Mouse (Mus musculus) neural tube, embryonic 10.5 days (tissue): ENCODE measurements around the gene Creb5.

Source experiments
- DNase-seq: peaks from one replicate; pipeline ENCODE4 v3.0.0-alpha.2; 2017; ENCODE audit warnings: low spot score; ENCODE audit errors: extremely low spot score

The Creb5 gene

DNA sequence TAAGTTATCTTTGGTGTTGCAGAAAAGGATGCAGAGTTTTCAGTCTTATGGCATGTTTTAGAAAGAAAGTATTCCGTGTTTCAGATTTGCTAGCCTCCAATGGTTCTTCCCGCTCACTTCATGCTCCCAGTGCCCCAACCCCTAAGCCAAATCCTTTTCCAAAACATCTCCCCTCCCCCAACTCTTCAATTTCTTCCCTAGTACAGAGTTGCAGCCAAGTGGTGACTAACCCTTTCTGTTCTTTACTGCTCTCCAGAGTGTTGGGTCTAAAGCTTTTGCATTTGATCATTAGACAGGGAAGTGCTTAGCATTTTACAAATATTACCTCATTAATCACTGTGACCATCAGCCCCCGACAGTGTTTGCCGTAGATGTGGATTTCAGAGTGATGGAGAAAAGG is 142.8 kb downstream of the Creb5 start:
- DNase-seq: no peak

- no peak for DNase-seq
These were observed 158.9 kb downstream of the Creb5 start for GRCm38 (mm10) chr6:53445862-53446460.

- no peak for DNase-seq
These were observed 160.4 kb downstream of the Creb5 start for GRCm38 (mm10) chr6:53447479-53447878.

- DNase-seq: no peak
These were observed 161.3 kb downstream of the Creb5 start for GRCm38 (mm10) chr6:53448317-53448870.

- no peak for DNase-seq
These were observed 162.5 kb downstream of the Creb5 start for GRCm38 (mm10) chr6:53449437-53450173.

GRCm38 (mm10) chr6:53450494-53450893 is 163.4 kb downstream of the Creb5 start:
- no peak for DNase-seq

- no peak for DNase-seq
These were observed 165.2 kb downstream of the Creb5 start for GRCm38 (mm10) chr6:53452240-53452639.

DNA sequence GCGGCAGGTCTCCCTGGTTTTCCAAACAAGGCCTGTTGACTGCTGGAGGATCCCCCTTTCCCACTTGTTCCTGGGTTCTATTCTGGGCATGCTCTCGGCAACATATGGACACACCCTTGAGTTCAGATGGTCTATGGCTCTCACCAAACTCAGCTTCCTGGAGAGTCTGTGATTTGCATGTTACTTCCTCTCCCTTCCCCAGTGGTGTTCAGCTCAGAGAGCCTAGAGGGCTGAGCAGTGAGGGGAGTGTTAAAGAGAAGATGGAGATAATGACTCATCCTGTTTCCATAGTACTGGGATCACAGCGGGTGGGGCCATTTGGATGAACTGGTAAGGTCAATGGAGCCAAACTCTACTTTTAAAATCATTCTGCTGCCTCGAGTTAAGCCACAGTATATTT is 168.4 kb downstream of the Creb5 start:
- no peak for DNase-seq

- DNase-seq: no peak
These were observed 169.0 kb downstream of the Creb5 start for GRCm38 (mm10) chr6:53456111-53456510.

DNA sequence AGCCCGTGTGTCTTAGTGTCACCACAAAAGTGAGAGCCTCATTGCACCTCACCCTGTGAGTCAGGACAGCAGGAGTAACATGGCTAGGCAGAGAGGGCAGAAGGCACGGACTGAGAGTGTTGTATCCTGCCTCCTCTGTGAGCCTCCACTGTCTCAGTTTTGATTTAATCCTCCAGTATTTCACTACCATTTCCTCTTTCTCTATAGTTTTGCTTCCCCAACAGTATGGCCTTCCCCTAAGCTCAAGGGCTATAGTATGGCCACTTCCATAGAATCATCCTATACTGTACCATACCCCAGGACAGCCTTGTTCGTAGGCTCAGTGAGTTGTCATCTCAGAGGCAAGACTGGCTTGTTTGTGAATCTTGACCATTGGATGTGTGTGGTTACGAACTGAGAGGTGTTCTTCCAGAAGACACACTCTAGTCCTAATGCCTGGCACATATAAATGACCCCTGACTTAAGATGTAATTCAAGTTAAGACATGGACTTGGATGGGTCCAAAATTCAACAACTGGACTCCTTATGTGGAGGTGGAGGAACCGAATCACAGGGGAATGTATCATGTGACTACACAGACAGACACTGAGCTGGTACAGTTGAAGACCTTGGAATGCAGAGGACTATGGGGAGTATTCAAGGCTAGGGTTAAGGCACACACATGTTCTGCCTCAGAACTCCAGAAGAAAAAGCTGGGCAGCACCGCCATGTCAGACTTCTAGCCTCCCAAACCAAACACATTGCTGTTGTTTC is 173.1 kb downstream of the Creb5 start:
- no peak for DNase-seq

GRCm38 (mm10) chr6:53461056-53461455 is 174.0 kb downstream of the Creb5 start:
- DNase-seq: no peak

GRCm38 (mm10) chr6:53461775-53462770 is 175.0 kb downstream of the Creb5 start:
- DNase-seq: no peak

- no peak for DNase-seq
These were observed 175.7 kb downstream of the Creb5 start for GRCm38 (mm10) chr6:53462802-53463201.

GRCm38 (mm10) chr6:53463261-53463813 is 176.3 kb downstream of the Creb5 start:
- DNase-seq: no peak

GRCm38 (mm10) chr6:53469204-53469603 is 182.1 kb downstream of the Creb5 start:
- no peak for DNase-seq

DNA sequence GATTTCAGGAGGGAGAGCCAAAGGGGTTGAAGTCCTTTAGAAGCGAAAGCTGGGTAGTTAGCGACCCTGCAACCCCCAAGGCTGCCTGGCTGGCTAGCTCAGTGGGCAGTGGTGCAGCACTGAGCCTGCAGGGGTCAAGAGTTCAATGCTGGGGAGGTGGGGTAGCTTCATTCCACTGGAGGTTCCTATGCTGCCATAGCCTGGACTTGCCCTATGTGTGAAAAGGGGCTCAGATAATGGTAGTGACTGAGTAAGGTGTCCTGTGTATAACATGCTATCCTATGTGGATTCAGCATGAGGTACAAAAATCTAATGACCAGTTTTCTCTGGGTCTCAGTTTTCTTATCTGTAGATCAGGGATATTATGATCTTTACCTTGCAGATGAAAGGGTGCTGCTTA is 182.6 kb downstream of the Creb5 start:
- DNase-seq: no peak

- DNase-seq: no peak
These were observed 183.5 kb downstream of the Creb5 start for GRCm38 (mm10) chr6:53470559-53470958.

GRCm38 (mm10) chr6:53470999-53471591 is 184.0 kb downstream of the Creb5 start:
- no peak for DNase-seq

DNA sequence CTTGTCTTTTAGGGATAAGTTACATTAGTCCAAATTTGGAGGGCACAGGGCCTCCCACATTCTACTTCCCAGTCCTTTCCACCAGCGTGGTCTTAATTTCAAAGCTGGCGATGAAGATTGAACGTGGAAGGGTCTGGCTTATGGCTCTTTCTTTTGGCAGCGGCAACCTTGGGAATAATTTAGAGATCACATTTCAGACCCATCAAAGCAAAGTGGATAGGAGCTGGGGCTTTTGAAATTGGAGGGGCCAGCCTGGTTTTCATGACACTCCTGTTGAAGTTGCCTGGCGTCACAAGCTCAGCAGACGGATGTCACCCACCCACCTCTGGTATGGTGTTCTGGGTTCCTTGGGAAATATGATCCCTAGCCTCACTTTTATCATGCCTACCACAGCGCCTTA is 185.7 kb downstream of the Creb5 start:
- no peak for DNase-seq

DNA sequence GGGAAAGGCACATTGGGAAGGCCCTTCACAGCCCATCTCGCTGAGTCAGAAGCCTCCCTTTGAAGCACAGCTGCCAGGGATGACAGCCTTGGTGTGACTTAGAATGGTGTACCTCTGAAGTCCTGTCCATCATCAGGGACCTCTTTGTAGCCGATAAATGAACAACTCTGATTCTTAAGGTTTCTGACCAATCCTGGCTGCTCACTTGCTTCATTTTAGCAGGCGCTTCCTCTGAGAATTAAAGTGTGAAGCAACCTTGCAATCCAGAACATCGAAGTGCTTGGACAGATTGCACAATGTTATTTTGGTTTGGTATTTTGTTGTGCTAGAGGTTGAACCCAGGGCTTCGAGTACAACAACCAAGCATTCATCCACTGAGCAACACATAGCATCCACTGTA is 190.4 kb downstream of the Creb5 start:
- no peak for DNase-seq
